Mouse (Mus musculus) lung, embryonic 16.5 days (tissue): Measurements from ENCODE around the gene Uox. TPM values are rescaled to one million over a fixed set of nuclear protein-coding genes. Genes with fewer than 3 reads are reported as not detected.
A peak's percentile ranks its signal among the peaks of the same experiment; 100 is the strongest.

Source experiments
- ATAC-seq: fragments of 200-750 bp; cut with Nextera tagmentation; 2 replicates; pipeline ENCODE4 v1.8.0; 2017; ENCODE audit warnings: low read depth, mild to moderate bottlenecking, moderate library complexity
- H3K27ac ChIP-seq: fragments of 300-500 bp; sonication (generic); 2 replicates; pipeline ENCODE4 v1.5.1; 2014; ENCODE audit warnings: mild to moderate bottlenecking, control low read depth, low read length
- H3K27me3 ChIP-seq: fragments of 300-500 bp; sonication (generic); 2 replicates; pipeline ENCODE4 v1.6.1; 2014; ENCODE audit warnings: low read depth, low read length, mixed read lengths; ENCODE audit not compliant: control insufficient read depth, insufficient read depth
- H3K36me3 ChIP-seq: fragments of 300-500 bp; sonication (generic); 2 replicates; pipeline ENCODE4 v1.6.1; 2014; ENCODE audit warnings: low read length; ENCODE audit not compliant: control insufficient read depth, insufficient read depth
- H3K4me1 ChIP-seq: fragments of 300-500 bp; sonication (generic); replicated peaks from 2 replicates; pipeline ENCODE4 v1.6.1; 2014; ENCODE audit warnings: low read length, mixed read lengths; ENCODE audit not compliant: control insufficient read depth, insufficient read depth
- H3K4me2 ChIP-seq: fragments of 300-500 bp; sonication (generic); 2 replicates; pipeline ENCODE4 v1.6.1; 2014; ENCODE audit warnings: low read depth, low read length, control low read depth
- H3K4me3 ChIP-seq: fragments of 300-500 bp; sonication (generic); 2 replicates; pipeline ENCODE4 v1.5.1; 2014; ENCODE audit warnings: mild to moderate bottlenecking, low read length, control low read depth
- H3K9ac ChIP-seq: fragments of 300-500 bp; sonication (generic); 2 replicates; pipeline ENCODE4 v1.6.1; 2014; ENCODE audit warnings: low read length, control low read depth
- H3K9me3 ChIP-seq: fragments of 300-500 bp; sonication (generic); 2 replicates; pipeline ENCODE4 v1.6.1; 2016; ENCODE audit warnings: low read length; ENCODE audit not compliant: control insufficient read depth
- WGBS: fragments of 180-500 bp; shearing (Covaris S2); extraction: QIAGEN DNeasy Blood & Tissue Kit; methylation state at CpG from one replicate; pipeline ENCODE4 v1.1.7; 2014; 5-methylcytosine and 5-hydroxymethylcytosine counted together
- polyA plus RNA-seq: library from polyadenylated mRNA; unstranded; fragments of >200 nt; fragmentation: Nextera tagmentation; extraction: Ambion mirVana; gene quantifications from 2 replicates; pipeline ENCODE4 v1.2.1, GENCODE M21; 2015

Gene Uox
- polyA plus RNA-seq, 1 experiment from 2014 or later: 0.45 TPM

GRCm38 (mm10) chr3:146658061-146658639 is 87.9 kb downstream of the Uox start:
- Histone ChIP-seq H3K4me2 (no peak overlapping the region), H3K36me3 (no peaks in the 10 kb centered on the region), H3K27me3 (no peaks in the 10 kb centered on the region), H3K9me3 (no peaks in the 10 kb centered on the region), H3K9ac (no peak overlapping the region), H3K4me3 (no peak overlapping the region), H3K27ac (no peak overlapping the region), H3K4me1 (peaks cover 3% of the 10 kb centered on the region; the same call in 1 of the 2 replicates)
- WGBS: 96% methylated on average over 1 of the region's 1 CpGs
- ATAC-seq: no peak

DNA sequence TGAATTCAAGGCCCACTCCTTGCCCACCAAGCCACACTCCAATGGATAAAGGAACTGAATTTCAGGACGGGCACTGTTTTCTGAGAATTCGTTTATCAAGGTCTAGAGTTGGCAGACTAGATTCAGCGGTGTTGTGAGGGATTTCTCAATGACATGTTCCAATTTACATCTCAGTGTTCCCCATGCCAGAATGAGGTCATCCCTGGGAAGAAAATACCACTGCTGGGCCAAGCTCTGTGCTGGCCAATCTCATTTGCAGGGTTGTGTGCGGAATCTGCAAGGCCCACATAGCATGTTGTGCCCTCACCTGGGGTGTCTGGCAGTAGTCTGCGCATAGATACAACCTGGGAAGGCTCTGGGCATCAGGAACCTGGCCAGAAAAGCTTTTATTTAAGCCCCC is 89.1 kb downstream of the Uox start:
- H3K36me3 ChIP-seq: no peaks in the 10 kb centered on the region
- WGBS: 90% methylated on average over 5 of the region's 5 CpGs
- H3K27ac ChIP-seq: no peak overlapping the region
- H3K4me2 ChIP-seq: no peak overlapping the region
- H3K9ac ChIP-seq: no peak overlapping the region
- no peaks in the 10 kb centered on the region for H3K4me1 ChIP-seq
- ATAC-seq: no peak
- H3K9me3 ChIP-seq: no peaks in the 10 kb centered on the region
- no peak overlapping the region for H3K4me3 ChIP-seq
- no peaks in the 10 kb centered on the region for H3K27me3 ChIP-seq

DNA sequence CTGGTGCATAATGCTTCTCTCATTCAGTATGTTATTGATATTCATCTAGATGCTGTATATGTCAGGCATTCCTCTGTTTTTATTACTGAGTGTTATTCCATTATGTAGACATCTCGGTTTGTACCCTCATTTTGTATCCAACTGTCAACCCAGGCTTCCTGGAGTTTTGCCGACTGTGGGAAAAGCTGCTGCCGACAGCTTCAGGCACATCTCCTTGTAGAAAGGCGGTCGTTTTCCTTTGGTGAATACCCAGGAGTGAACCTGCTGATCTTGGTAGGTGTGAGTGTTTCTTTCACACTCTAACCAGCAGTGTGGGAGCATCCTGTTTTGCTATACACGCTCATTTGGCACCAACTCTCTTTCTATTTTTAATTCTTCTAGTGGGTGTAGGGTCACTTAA is 90.8 kb downstream of the Uox start:
- no peak for ATAC-seq
- H3K36me3 ChIP-seq: no peaks in the 10 kb centered on the region
- no peak overlapping the region for H3K9ac ChIP-seq
- 42% methylated on average over 6 of the region's 6 CpGs for WGBS
- no peak overlapping the region for H3K4me3 ChIP-seq
- no peaks in the 10 kb centered on the region for H3K9me3 ChIP-seq
- H3K27me3 ChIP-seq: no peaks in the 10 kb centered on the region
- no peak overlapping the region for H3K27ac ChIP-seq
- H3K4me1 ChIP-seq: no peaks in the 10 kb centered on the region
- no peak overlapping the region for H3K4me2 ChIP-seq

DNA sequence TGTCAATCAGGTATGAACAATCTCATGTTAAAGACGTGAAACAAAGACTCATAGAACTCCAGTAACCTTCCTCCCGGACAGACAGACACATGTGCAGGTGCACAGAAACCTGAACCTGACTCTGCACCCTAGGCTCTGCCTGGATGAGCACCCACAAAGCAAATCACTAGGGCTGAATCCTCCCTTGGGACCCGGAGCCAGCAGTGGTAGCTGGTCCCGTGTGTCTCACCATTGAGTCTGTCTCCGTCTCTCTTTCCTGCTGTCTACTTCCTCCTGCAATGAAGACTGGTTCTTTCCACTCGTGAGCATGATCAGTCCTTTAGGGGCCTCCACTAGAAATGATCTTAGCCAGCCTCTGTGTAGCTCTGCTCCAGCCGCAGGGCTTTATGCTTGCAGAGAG is 91.7 kb downstream of the Uox start:
- no peak overlapping the region for H3K27ac ChIP-seq
- no peak overlapping the region for H3K4me3 ChIP-seq
- no peaks in the 10 kb centered on the region for H3K27me3 ChIP-seq
- no peaks in the 10 kb centered on the region for H3K4me1 ChIP-seq
- ATAC-seq: no peak
- no peaks in the 10 kb centered on the region for H3K36me3 ChIP-seq
- 73% methylated on average over 7 of the region's 7 CpGs for WGBS
- H3K4me2 ChIP-seq: no peak overlapping the region
- H3K9ac ChIP-seq: no peak overlapping the region
- H3K9me3 ChIP-seq: no peaks in the 10 kb centered on the region

DNA sequence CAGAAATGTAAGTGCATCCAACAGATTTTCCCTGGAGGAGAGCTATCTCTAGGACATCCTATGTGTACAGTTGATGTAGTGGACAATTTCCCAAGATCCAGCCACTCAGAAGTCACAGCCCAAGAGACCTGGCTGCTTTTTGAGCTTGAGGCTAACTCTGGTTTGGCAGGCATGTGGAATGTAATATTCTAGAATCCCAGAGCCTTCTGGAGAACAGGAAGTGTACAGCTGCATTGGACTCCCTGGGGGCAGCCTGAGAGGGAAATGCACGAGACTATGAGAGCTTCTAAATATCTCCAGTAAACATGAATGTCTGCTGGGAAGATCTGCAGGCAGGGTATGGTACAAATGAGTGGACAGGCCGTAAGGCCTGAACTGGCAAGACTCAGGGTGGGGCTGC is 100.9 kb downstream of the Uox start:
- Histone ChIP-seq H3K9me3 (no peaks in the 10 kb centered on the region), H3K27ac (no peak overlapping the region), H3K36me3 (no peaks in the 10 kb centered on the region), H3K4me1 (no peaks in the 10 kb centered on the region), H3K27me3 (no peaks in the 10 kb centered on the region), H3K9ac (no peak overlapping the region), H3K4me3 (no peak overlapping the region), H3K4me2 (no peak overlapping the region)
- 74% methylated on average over 2 of the region's 2 CpGs for WGBS
- ATAC-seq: no peak

GRCm38 (mm10) chr3:146675101-146675500 is 104.9 kb downstream of the Uox start:
- H3K9me3 ChIP-seq: no peaks in the 10 kb centered on the region
- H3K27ac ChIP-seq: no peak overlapping the region
- H3K9ac ChIP-seq: no peak overlapping the region
- no peak overlapping the region for H3K4me3 ChIP-seq
- H3K36me3 ChIP-seq: no peaks in the 10 kb centered on the region
- H3K27me3 ChIP-seq: no peaks in the 10 kb centered on the region
- H3K4me2 ChIP-seq: no peak overlapping the region
- H3K4me1 ChIP-seq: no peaks in the 10 kb centered on the region
- whole genome bisulfite sequencing: 83% methylated on average over 1 of the region's 1 CpGs
- ATAC-seq: no peak

DNA sequence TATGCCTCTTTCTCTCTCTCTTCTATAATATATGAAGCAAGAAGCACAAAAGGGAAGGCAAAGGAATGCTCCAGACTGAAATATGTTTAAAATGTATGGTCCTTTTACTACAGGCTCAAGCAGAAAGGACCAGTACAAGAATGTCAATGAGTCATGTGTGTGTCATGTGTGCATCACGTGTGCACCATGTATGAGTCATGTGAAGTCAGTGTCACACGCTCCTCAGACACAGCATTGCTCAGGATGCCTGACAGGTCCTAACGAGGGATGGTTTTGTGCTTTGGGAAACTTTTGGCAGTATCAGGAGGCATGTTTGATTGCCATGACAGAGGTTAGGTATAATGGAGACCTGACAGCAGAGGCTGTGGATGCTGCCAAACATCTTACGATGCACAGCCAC is 106.0 kb downstream of the Uox start:
- Histone ChIP-seq H3K36me3 (no peaks in the 10 kb centered on the region), H3K9me3 (no peaks in the 10 kb centered on the region), H3K4me2 (no peak overlapping the region), H3K4me3 (no peak overlapping the region), H3K27me3 (no peaks in the 10 kb centered on the region), H3K9ac (no peak overlapping the region), H3K4me1 (no peaks in the 10 kb centered on the region), H3K27ac (no peak overlapping the region)
- no peak for ATAC-seq
- WGBS: 83% methylated on average over 4 of the region's 4 CpGs

GRCm38 (mm10) chr3:146679646-146680045 is 109.4 kb downstream of the Uox start:
- H3K27me3 ChIP-seq: no peaks in the 10 kb centered on the region
- H3K4me3 ChIP-seq: no peak overlapping the region
- H3K9ac ChIP-seq: no peak overlapping the region
- no peak for ATAC-seq
- no peaks in the 10 kb centered on the region for H3K9me3 ChIP-seq
- no peak overlapping the region for H3K4me2 ChIP-seq
- H3K36me3 ChIP-seq: no peaks in the 10 kb centered on the region
- no peak overlapping the region for H3K27ac ChIP-seq
- peaks cover 4% of the 10 kb centered on the region; the same call in 1 of the 2 replicates for H3K4me1 ChIP-seq
- 93% methylated on average over 16 of the region's 16 CpGs for WGBS

DNA sequence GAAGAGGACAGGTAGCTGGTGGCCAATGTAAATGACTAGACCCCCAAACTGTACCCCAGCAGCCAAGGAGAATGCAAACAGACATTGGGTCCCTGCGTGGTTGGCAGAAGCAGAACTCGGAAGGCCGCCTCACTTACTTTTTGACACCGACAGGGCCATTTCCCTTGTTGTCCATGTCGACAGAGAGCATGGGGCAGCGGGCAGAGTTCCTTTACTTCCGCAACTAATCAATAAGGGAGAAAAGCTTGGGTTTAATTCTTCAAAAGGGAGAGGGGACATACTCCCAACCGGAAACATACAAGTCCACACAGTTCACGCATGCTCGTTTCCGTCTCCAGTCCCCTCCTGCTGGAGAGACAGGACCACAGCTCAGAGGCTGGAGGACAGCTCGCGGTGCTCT is 110.4 kb downstream of the Uox start:
- no peak overlapping the region for H3K4me2 ChIP-seq
- no peak overlapping the region for H3K27ac ChIP-seq
- no peaks in the 10 kb centered on the region for H3K27me3 ChIP-seq
- H3K9me3 ChIP-seq: no peaks in the 10 kb centered on the region
- ATAC-seq: no peak
- H3K36me3 ChIP-seq: no peaks in the 10 kb centered on the region
- no peak overlapping the region for H3K9ac ChIP-seq
- 89% methylated on average over 13 of the region's 13 CpGs for WGBS
- H3K4me1 ChIP-seq: peaks cover 6% of the 10 kb centered on the region; the same call in 1 of the 2 replicates
- H3K4me3 ChIP-seq: no peak overlapping the region

DNA sequence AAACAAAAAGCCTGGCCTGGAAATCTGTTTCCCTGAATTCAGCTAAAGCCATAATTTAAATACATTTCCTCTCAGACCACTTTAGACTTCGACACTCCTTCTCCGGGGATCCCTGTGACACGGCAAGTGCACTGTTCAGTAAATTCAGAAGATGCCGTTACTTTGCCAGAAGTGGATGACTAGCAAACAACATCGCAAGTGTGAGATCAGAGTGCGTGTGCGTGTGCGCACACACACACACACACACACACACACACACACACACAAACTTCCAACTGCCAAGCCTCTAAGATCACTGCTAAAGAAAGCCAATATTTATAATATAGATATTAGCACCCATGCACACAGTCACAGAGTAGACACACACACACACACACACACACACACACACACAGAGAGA is 111.5 kb downstream of the Uox start:
- Histone ChIP-seq H3K27ac (no peak overlapping the region), H3K27me3 (no peaks in the 10 kb centered on the region), H3K4me2 (peak overlapping the region; percentile 60), H3K36me3 (no peaks in the 10 kb centered on the region), H3K9me3 (no peaks in the 10 kb centered on the region), H3K9ac (no peak overlapping the region; the same call in 1 of the 2 replicates), H3K4me1 (peaks cover 6% of the 10 kb centered on the region; the same call in 1 of the 2 replicates), H3K4me3 (peak overlapping the region; percentile 37; the same call in 1 of the 2 replicates)
- no peak for ATAC-seq
- 45% methylated on average over 8 of the region's 8 CpGs for WGBS
